Mouse (Mus musculus) hindbrain, postnatal 0 days (tissue): ENCODE results near the gene Fsd1. TPM values are rescaled to one million over a fixed set of nuclear protein-coding genes. Genes with fewer than 3 reads are reported as not detected.
A peak's percentile ranks its signal among the peaks of the same experiment; 100 is the strongest.

Source experiments
- ATAC-seq: fragments of 200-750 bp; cut with Nextera tagmentation; 2 replicates; pipeline ENCODE4 v1.8.0; 2017; ENCODE audit warnings: mild to moderate bottlenecking, moderate TSS enrichment, moderate library complexity
- DNase-seq: peaks from one replicate; pipeline ENCODE4 v3.0.0-alpha.2; 2015; ENCODE audit warnings: low spot score
- H3K27ac ChIP-seq: fragments of 300-500 bp; sonication (generic); 2 replicates; pipeline ENCODE4 v1.5.1; 2014; ENCODE audit warnings: mild to moderate bottlenecking
- H3K27me3 ChIP-seq: fragments of 300-500 bp; sonication (generic); 2 replicates; pipeline ENCODE4 v1.6.1; 2014; ENCODE audit warnings: low read length, mixed read lengths; ENCODE audit not compliant: insufficient read depth
- H3K36me3 ChIP-seq: fragments of 300-500 bp; sonication (generic); 2 replicates; pipeline ENCODE4 v1.6.1; 2014; ENCODE audit warnings: low read length, mixed read lengths; ENCODE audit not compliant: insufficient read depth
- H3K4me1 ChIP-seq: fragments of 300-500 bp; sonication (generic); 2 replicates; pipeline ENCODE4 v1.6.1; 2014; ENCODE audit warnings: antibody characterized with exemption, low read length, mixed read lengths; ENCODE audit not compliant: insufficient read depth
- H3K4me2 ChIP-seq: fragments of 300-500 bp; sonication (generic); 2 replicates; pipeline ENCODE4 v1.6.1; 2014; ENCODE audit warnings: low read depth, mild to moderate bottlenecking, low read length, moderate library complexity, mixed read lengths
- H3K4me3 ChIP-seq: fragments of 300-500 bp; sonication (generic); 2 replicates; pipeline ENCODE4 v1.5.1; 2014; ENCODE audit warnings: low read length
- H3K9ac ChIP-seq: fragments of 300-500 bp; sonication (generic); replicated peaks from 2 replicates; pipeline ENCODE4 v1.6.1; 2014; ENCODE audit warnings: mild to moderate bottlenecking, low read length, moderate library complexity, mixed read lengths
- H3K9me3 ChIP-seq: fragments of 300-500 bp; sonication (generic); 2 replicates; pipeline ENCODE4 v1.6.1; 2016; ENCODE audit warnings: low read length, mixed read lengths
- CTCF ChIP-seq: IDR thresholded peaks from 2 replicates; pipeline ENCODE4 v1.5.1; 2016; ENCODE audit warnings: antibody characterized with exemption, control low read depth, low read depth
- WGBS: fragments of 180-500 bp; shearing (Covaris S2); extraction: QIAGEN DNeasy Blood & Tissue Kit; methylation state at CpG from one replicate; pipeline ENCODE4 v1.1.7; 2014; 5-methylcytosine and 5-hydroxymethylcytosine counted together
- polyA plus RNA-seq: library from polyadenylated mRNA; unstranded; fragments of >200 nt; fragmentation: Nextera tagmentation; extraction: Ambion mirVana; gene quantifications from 2 replicates; pipeline ENCODE4 v1.2.1, GENCODE M21; 2015
- total RNA-seq: library from RNA; depleted of rRNA; stranded (reverse); fragments of >200 nt; gene quantifications from 2 replicates; pipeline ENCODE4 v1.2.3, GENCODE M21; 2014

Fsd1 gene
- total and polyA plus RNA-seq, 2 experiments from 2014 or later, result 136 to 193 TPM

GRCm38 (mm10) chr17:56015293-56015692, 29.0 kb downstream of the Fsd1 start:
- 92% methylated on average over 9 of the region's 9 CpGs for WGBS

GRCm38 (mm10) chr17:56016382-56016781, 30.1 kb downstream of the Fsd1 start:
- no peaks in the 10 kb centered on the region for H3K27me3 ChIP-seq
- no peak overlapping the region for H3K9ac ChIP-seq
- H3K4me1 ChIP-seq, result no peaks in the 10 kb centered on the region; the same call in 1 of the 2 replicates
- DNase-seq (no peak), ATAC-seq (no peak)
- no peak for TF ChIP-seq CTCF
- 88% methylated on average over 8 of the region's 8 CpGs for WGBS
- H3K27ac ChIP-seq, result no peak overlapping the region
- H3K4me2 ChIP-seq, result no peak overlapping the region
- peaks cover 59% of the 10 kb centered on the region for H3K36me3 ChIP-seq
- no peak overlapping the region for H3K4me3 ChIP-seq
- no peaks in the 10 kb centered on the region for H3K9me3 ChIP-seq

More at GRCm38 (mm10) chr17:56015293-56015692, 29.0 kb downstream of the Fsd1 start:
- ATAC-seq (no peak), DNase-seq (no peak)
- Histone ChIP-seq H3K27me3 (no peaks in the 10 kb centered on the region), H3K4me3 (no peak overlapping the region), H3K4me1 (peaks cover 8% of the 10 kb centered on the region), H3K27ac (no peak overlapping the region), H3K4me2 (no peak overlapping the region), H3K9ac (no peak overlapping the region), H3K36me3 (peaks cover 62% of the 10 kb centered on the region), H3K9me3 (no peaks in the 10 kb centered on the region)
- no peak for TF ChIP-seq CTCF

GRCm38 (mm10) chr17:56016793-56017785, 30.8 kb downstream of the Fsd1 start:
- TF ChIP-seq CTCF, result no peak
- no peak overlapping the region for H3K9ac ChIP-seq
- peaks cover 52% of the 10 kb centered on the region for H3K36me3 ChIP-seq
- H3K27ac ChIP-seq, result peak overlapping the region; percentile 64; the same call in 1 of the 2 replicates
- no peaks in the 10 kb centered on the region for H3K27me3 ChIP-seq
- no peak overlapping the region for H3K4me2 ChIP-seq
- H3K4me3 ChIP-seq, result no peak overlapping the region
- H3K9me3 ChIP-seq, result no peaks in the 10 kb centered on the region
- DNase-seq (no peak), ATAC-seq (no peak)
- peaks cover 3% of the 10 kb centered on the region; the same call in 1 of the 2 replicates for H3K4me1 ChIP-seq
- 75% methylated on average over 15 of the region's 15 CpGs for WGBS

- Histone ChIP-seq H3K4me3 (no peak overlapping the region), H3K4me1 (peaks cover 3% of the 10 kb centered on the region; the same call in 1 of the 2 replicates), H3K9ac (no peak overlapping the region), H3K36me3 (peaks cover 52% of the 10 kb centered on the region), H3K27ac (peak overlapping the region; percentile 64), H3K27me3 (no peaks in the 10 kb centered on the region), H3K9me3 (no peaks in the 10 kb centered on the region), H3K4me2 (no peak overlapping the region)
- WGBS, result 85% methylated on average over 7 of the region's 7 CpGs
- ATAC-seq (no peak), DNase-seq (no peak)
- no peak for TF ChIP-seq CTCF
Measured at GRCm38 (mm10) chr17:56017848-56018247, 31.5 kb downstream of the Fsd1 start.

- ATAC-seq (peak; percentile 65), DNase-seq (peak; percentile 73)
- 69% methylated on average over 20 of the region's 20 CpGs for WGBS
- Histone ChIP-seq H3K27ac (peak overlapping the region; percentile 64), H3K9me3 (no peaks in the 10 kb centered on the region), H3K4me3 (no peak overlapping the region), H3K27me3 (no peaks in the 10 kb centered on the region), H3K4me2 (no peak overlapping the region), H3K4me1 (peaks cover 3% of the 10 kb centered on the region; the same call in 1 of the 2 replicates), H3K9ac (no peak overlapping the region), H3K36me3 (peaks cover 46% of the 10 kb centered on the region)
- peak; percentile 73 for TF ChIP-seq CTCF
Measured at GRCm38 (mm10) chr17:56018347-56019131, 32.2 kb downstream of the Fsd1 start.

GRCm38 (mm10) chr17:56020400-56021084, 34.2 kb downstream of the Fsd1 start:
- H3K36me3 ChIP-seq, result peaks cover 37% of the 10 kb centered on the region
- no peaks in the 10 kb centered on the region for H3K27me3 ChIP-seq
- H3K4me1 ChIP-seq, result peaks cover 3% of the 10 kb centered on the region; the same call in 1 of the 2 replicates
- H3K9me3 ChIP-seq, result no peaks in the 10 kb centered on the region
- H3K4me2 ChIP-seq, result no peak overlapping the region
- ATAC-seq (no peak), DNase-seq (peak; percentile 8)
- 80% methylated on average over 6 of the region's 6 CpGs for WGBS
- H3K27ac ChIP-seq, result peak overlapping the region; percentile 42; the same call in 1 of the 2 replicates
- no peak for TF ChIP-seq CTCF
- H3K4me3 ChIP-seq, result no peak overlapping the region
- no peak overlapping the region for H3K9ac ChIP-seq
